Mouse (Mus musculus) left cerebral cortex, postnatal 4 days (tissue): ENCODE data around the gene Ptov1. TPM values are rescaled to one million over a fixed set of nuclear protein-coding genes. Genes with fewer than 3 reads are reported as not detected.

ENCODE experiments used
- DNase-seq: peaks from one replicate; pipeline ENCODE4 v3.0.0-alpha.2; 2022
- intact Hi-C: fragments of 180-260 bp; cut with DNase I; formaldehyde crosslinking; loops from one replicate; pipeline ENCODE4 v1.15.1; 2025
- microRNA-seq: library from miRNA; unstranded; fragments of <30 nt; microRNA quantifications from one replicate; pipeline ENCODE4 v1.2.0, GENCODE M21; 2022
- total RNA-seq, 2 experiments: library from RNA; stranded (reverse); gene quantifications; 2 replicates each; pipeline ENCODE4 v1.2.3; 2021

Gene Ptov1
- total RNA-seq, 2 experiments from 2014 or later: 423 to 428 TPM

GRCm38 (mm10) chr7:44816470-44817021, 53.0 kb downstream of the Ptov1 start, which contains the start of gene Atf5:
Gene Atf5, minus strand, starts transcription at chr7:44816658.
- DNase-seq: no peak
- intact Hi-C loops: no loop called here

- DNase-seq: peak; percentile 100
- intact Hi-C loops: no loop called here
Measured at GRCm38 (mm10) chr7:44815721-44816469, 53.7 kb downstream of the Ptov1 start, which contains the start of the genes Nup62 and Il4i1. Gene Nup62, plus strand, starts transcription at chr7:44816088. Gene Il4i1, plus strand, starts transcription at chr7:44816387.

GRCm38 (mm10) chr7:44814952-44815553, 54.5 kb downstream of the Ptov1 start:
- intact Hi-C loops: no loop called here
- peak; percentile 29 for DNase-seq

- DNase-seq: no peak
- intact Hi-C loops: no loop called here
Measured at GRCm38 (mm10) chr7:44814423-44814822, 55.2 kb downstream of the Ptov1 start.

GRCm38 (mm10) chr7:44813985-44814384, 55.6 kb downstream of the Ptov1 start:
- no peak for DNase-seq
- intact Hi-C loops: no loop called here

Small RNA genes lying within 50 kb of the gene (microRNA-seq; reads per million reads assigned to microRNA genes)
- not detected for gene Mir707

Other genes with a start within 250 kb of the Ptov1 start
- gene Myh14, start 198.9 kb downstream of the Ptov1 start, total RNA-seq: 1 to 10 TPM; 3.0 to 5.7 TPM
- gene Izumo2, start 161.0 kb downstream of the Ptov1 start, total RNA-seq: not detected
- gene Vrk3, start 121.4 kb downstream of the Ptov1 start, total RNA-seq: 10 to 100 TPM; 19.6 to 25.9 TPM
- under 1 TPM; 0.84 to 0.91 TPM for gene Zfp473, start 118.7 kb downstream of the Ptov1 start, total RNA-seq
- 10 to 100 TPM; 50.3 to 51.1 TPM for gene Nup62, start 53.7 kb downstream of the Ptov1 start, total RNA-seq
- gene Il4i1, start 53.4 kb downstream of the Ptov1 start, total RNA-seq: 1 to 10 TPM; 1.0 TPM
- gene Atf5, start 53.1 kb downstream of the Ptov1 start, total RNA-seq: 10 to 100 TPM; 22.6 to 23.5 TPM
- gene Akt1s1, start 20.8 kb downstream of the Ptov1 start, total RNA-seq: 10 to 100 TPM; 74.1 to 85.4 TPM
- gene Tbc1d17, start 20.7 kb downstream of the Ptov1 start, total RNA-seq: 10 to 100 TPM; 57.1 to 68.3 TPM
- gene Pnkp, start 12.6 kb downstream of the Ptov1 start, total RNA-seq: 10 to 100 TPM; 27.5 to 29.3 TPM
- gene Med25, start 22.9 kb upstream of the Ptov1 start, total RNA-seq: 100 to 1,000 TPM; 117 to 122 TPM
- 10 to 100 TPM; 10.5 to 13.1 TPM for gene Fuz, start 26.3 kb upstream of the Ptov1 start, total RNA-seq
- gene Ap2a1, start 59.7 kb upstream of the Ptov1 start, total RNA-seq: 100 to 1,000 TPM; 232 to 258 TPM
- not detected for gene Tsks, start 73.4 kb upstream of the Ptov1 start, total RNA-seq
- 10 to 100 TPM; 59.7 to 68.8 TPM for gene Cpt1c, start 105.1 kb upstream of the Ptov1 start, total RNA-seq
- gene Prmt1, start 116.8 kb upstream of the Ptov1 start, total RNA-seq: 100 to 1,000 TPM; 485 to 487 TPM
- gene Irf3, start 127.9 kb upstream of the Ptov1 start, total RNA-seq: 10 to 100 TPM; 34.8 to 37.9 TPM
- gene Bcl2l12, start 128.9 kb upstream of the Ptov1 start, total RNA-seq: 1 to 10 TPM; 4.4 to 4.7 TPM
- gene Scaf1, start 146.6 kb upstream of the Ptov1 start, total RNA-seq: 100 to 1,000 TPM; 154 TPM
- gene Rras, start 148.2 kb upstream of the Ptov1 start, total RNA-seq: 1 to 10 TPM; 6.9 to 7.2 TPM
- gene Prr12, start 183.1 kb upstream of the Ptov1 start, total RNA-seq: 10 to 100 TPM; 77.9 to 80.6 TPM
- 10 to 100 TPM; 44.8 to 47.6 TPM for gene Nosip, start 192.6 kb upstream of the Ptov1 start, total RNA-seq
- 1 to 10 TPM; 6.2 to 7.2 TPM for gene Prrg2, start 192.9 kb upstream of the Ptov1 start, total RNA-seq
- gene Rcn3, start 222.4 kb upstream of the Ptov1 start, total RNA-seq: 10 to 100 TPM; 13.0 to 16.7 TPM
- 10 to 100 TPM; 17.7 to 18.3 TPM for gene Fcgrt, start 234.1 kb upstream of the Ptov1 start, total RNA-seq